Mouse (Mus musculus): Measurements from ENCODE around the gene Sgpp1. TPM values are rescaled to one million over a fixed set of nuclear protein-coding genes. Genes with fewer than 3 reads are reported as not detected.

The Sgpp1 gene
- polyA plus RNA-seq, 1 experiment from 2014 or later: 12.0 TPM

DNA sequence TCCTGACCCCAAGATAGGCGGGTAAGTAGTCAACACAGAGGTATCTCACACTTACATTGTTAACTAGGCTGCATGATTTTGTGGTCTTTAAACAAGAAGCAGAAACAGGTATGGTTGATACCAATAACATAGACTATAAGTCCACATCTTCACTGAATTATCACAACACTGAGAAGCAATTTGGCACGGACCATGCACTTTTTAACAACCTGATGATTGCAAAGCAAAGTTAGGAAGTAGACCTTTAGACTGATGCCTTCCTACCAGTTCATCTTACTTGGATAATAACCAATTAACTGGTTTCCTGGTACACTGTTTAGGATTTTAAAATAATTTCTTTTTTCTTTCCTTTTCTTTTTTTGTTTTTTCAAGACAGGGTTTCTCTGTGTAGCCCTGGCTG, 67.3 kb downstream of the Sgpp1 start:
- no peak for ATAC-seq
- H3K4me2 ChIP-seq (ENCODE audit: low read length): no peak overlapping the region; the same call in 1 of the 2 replicates
- WGBS: 92% methylated on average over 2 of the region's 2 CpGs

DNA sequence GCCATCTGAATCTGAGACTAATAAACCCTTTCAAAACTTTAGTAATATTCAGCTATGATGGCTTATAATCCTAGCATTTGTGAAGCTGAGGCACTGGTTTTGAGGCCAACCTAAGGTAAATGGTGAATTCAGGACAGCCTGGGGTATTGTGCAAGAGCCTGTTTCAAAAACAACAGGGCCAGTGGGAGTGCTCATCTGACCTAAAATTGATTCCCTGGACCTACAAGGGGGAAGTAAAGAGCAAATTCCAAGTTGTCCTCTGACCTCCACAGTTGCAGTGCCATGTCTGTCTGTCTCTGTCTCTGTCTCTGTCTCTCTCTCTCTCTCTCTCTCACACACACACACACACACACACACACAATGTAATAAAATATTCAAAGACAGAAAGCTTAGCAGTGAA, 68.6 kb downstream of the Sgpp1 start:
- ATAC-seq: no peak
- no peak overlapping the region for H3K4me2 ChIP-seq (ENCODE audit: low read length)
- no peak overlapping the region for H3K4me3 ChIP-seq (ENCODE audit: low read depth, low read length)
- no peaks in the 10 kb centered on the region for H3K36me3 ChIP-seq (ENCODE audit: control insufficient read depth, insufficient read depth, low read length)
- no peaks in the 10 kb centered on the region for H3K9me3 ChIP-seq (replicated peaks; ENCODE audit: control insufficient read depth, low read length, poor library complexity, severe bottlenecking)
- no peaks in the 10 kb centered on the region for H3K27me3 ChIP-seq (ENCODE audit: control insufficient read depth, insufficient read depth, low read depth, low read length)
- no peak overlapping the region for H3K9ac ChIP-seq (ENCODE audit: low read depth, low read length)
- peaks cover 13% of the 10 kb centered on the region for H3K4me1 ChIP-seq (ENCODE audit: control insufficient read depth, insufficient read depth, low read length)
- H3K27ac ChIP-seq (ENCODE audit: low read length): no peak overlapping the region

More for the DNA sequence above, 67.3 kb downstream of the Sgpp1 start:
- H3K9me3 ChIP-seq (replicated peaks; ENCODE audit: control insufficient read depth, low read length, poor library complexity, severe bottlenecking): no peaks in the 10 kb centered on the region
- no peak overlapping the region for H3K9ac ChIP-seq (ENCODE audit: low read depth, low read length)
- H3K4me1 ChIP-seq (ENCODE audit: control insufficient read depth, insufficient read depth, low read length): peaks cover 13% of the 10 kb centered on the region
- no peaks in the 10 kb centered on the region for H3K27me3 ChIP-seq (ENCODE audit: control insufficient read depth, insufficient read depth, low read depth, low read length)
- H3K36me3 ChIP-seq (ENCODE audit: control insufficient read depth, insufficient read depth, low read length): no peaks in the 10 kb centered on the region
- H3K4me3 ChIP-seq (ENCODE audit: low read depth, low read length): no peak overlapping the region
- no peak overlapping the region for H3K27ac ChIP-seq (ENCODE audit: low read length)

DNA sequence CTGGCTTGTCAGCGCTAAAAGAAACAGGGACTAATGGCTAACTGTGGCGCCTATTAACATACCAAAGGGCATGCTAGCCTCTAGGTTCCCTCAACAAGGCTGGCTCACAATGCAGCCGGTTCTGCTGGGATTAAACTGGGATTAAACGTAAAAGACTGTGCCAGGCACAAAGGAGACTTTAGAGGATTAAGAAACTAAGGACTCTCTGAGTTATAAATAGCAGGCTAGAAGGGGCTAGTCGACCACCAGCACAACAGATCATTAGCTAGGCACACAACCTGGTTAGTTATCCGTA, 71.1 kb downstream of the Sgpp1 start:
- Histone ChIP-seq H3K36me3 (ENCODE audit: control insufficient read depth, insufficient read depth, low read length) (no peaks in the 10 kb centered on the region), H3K4me2 (ENCODE audit: low read length) (no peak overlapping the region), H3K27ac (ENCODE audit: low read length) (no peak overlapping the region), H3K9ac (ENCODE audit: low read depth, low read length) (no peak overlapping the region), H3K4me1 (ENCODE audit: control insufficient read depth, insufficient read depth, low read length) (peaks cover 7% of the 10 kb centered on the region; the same call in 1 of the 2 replicates), H3K4me3 (ENCODE audit: low read depth, low read length) (no peak overlapping the region), H3K27me3 (ENCODE audit: control insufficient read depth, insufficient read depth, low read depth, low read length) (no peaks in the 10 kb centered on the region), H3K9me3 (replicated peaks; ENCODE audit: control insufficient read depth, low read length, poor library complexity, severe bottlenecking) (no peaks in the 10 kb centered on the region)
- WGBS: 2% methylated on average over 6 of the region's 6 CpGs
- ATAC-seq: no peak

Other genes starting within 250 kb of the Sgpp1 start
- 18.1 and 18.9 TPM in 2 replicates for gene Ppp2r5e, start 139.5 kb downstream of the Sgpp1 start, polyA plus RNA-seq (2015; fragmentation: Nextera tagmentation; extraction: Ambion mirVana)
- gene Wdr89, start 66.2 kb downstream of the Sgpp1 start, polyA plus RNA-seq (2015; fragmentation: Nextera tagmentation; extraction: Ambion mirVana): 5.1 and 5.4 TPM in 2 replicates
- gene Syne2, start 82.4 kb upstream of the Sgpp1 start, polyA plus RNA-seq (2015; fragmentation: Nextera tagmentation; extraction: Ambion mirVana): 41.4 and 51.6 TPM in 2 replicates